17 mouse cellular contexts compared by ENCODE assay signal in the genomic region with DNA sequence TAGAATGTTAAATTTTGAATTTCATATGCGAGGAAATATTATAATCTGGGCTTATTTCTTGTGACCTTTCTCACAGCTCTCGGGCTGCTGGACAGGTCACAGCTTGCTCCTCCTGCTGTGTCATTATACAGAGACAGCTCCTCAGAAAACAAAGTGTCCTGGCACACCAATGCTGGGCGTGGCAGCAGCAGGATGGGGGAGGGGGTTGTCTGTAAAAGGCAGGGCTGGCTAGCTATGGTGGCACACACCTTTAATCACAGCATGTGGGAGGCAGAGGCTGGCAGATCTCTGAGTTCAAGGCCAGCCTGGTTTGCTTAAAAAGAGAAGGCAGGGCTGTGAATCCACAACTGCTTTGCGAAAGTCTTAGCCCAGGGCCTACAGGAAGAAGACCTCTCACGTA.
A peak's percentile ranks its signal among the peaks of the same experiment; 100 is the strongest.
DNase-seq lines count a peak whose midpoint lies in the region; ATAC-seq and TF ChIP-seq lines count a peak whose summit lies in the region.
"Had no signal": no experiment of that assay in that cellular context is flagged by ENCODE, and none has a peak within 500 bp of the region (broad histone marks: within the 10 kb centered on the region; RNA-seq: fewer than 3 reads in every experiment).

No protein-coding gene starts in this region.

- H3K27ac ChIP-seq in limb, embryonic 13.5 days: no peak overlapping the region
- H3K27ac ChIP-seq in limb, embryonic 10.5 days: no peak overlapping the region
- H3K27ac ChIP-seq in ES-Bruce4 (ENCODE audit: insufficient read depth, low read length): no peak overlapping the region
- no peak overlapping the region for H3K27ac ChIP-seq in stomach, postnatal 0 days (replicated peaks)
- H3K27ac ChIP-seq: forebrain, embryonic 10.5 days; forebrain, embryonic 13.5 days; heart, embryonic 15.5 days; hindbrain, embryonic 10.5 days; hindbrain, embryonic 13.5 days; intestine, embryonic 15.5 days had no signal

- H3K4me2 ChIP-seq in limb, embryonic 13.5 days (replicated peaks): no peak overlapping the region
- H3K4me2 ChIP-seq in stomach, postnatal 0 days (replicated peaks; ENCODE audit: low read depth): no peak overlapping the region
- H3K4me2 ChIP-seq: forebrain, embryonic 13.5 days; heart, embryonic 11.5 days; heart, embryonic 15.5 days; hindbrain, embryonic 13.5 days; intestine, embryonic 15.5 days had no signal

- TF ChIP-seq POLR2A in ES-Bruce4 (IDR thresholded peaks at IDR 0.05; ENCODE audit: insufficient read depth, low read length): no peak

- TF ChIP-seq CTCF in ES-Bruce4 (IDR thresholded peaks at IDR 0.05; ENCODE audit: low read depth, low read length): no peak
- TF ChIP-seq CTCF in stomach, postnatal 0 days (IDR thresholded peaks at IDR 0.05; ENCODE audit: low read depth): no peak

- 0 out of 2 replicates have a peak, but pooled peaks cover 8% of the 10 kb centered on the region for H3K27me3 ChIP-seq in limb, embryonic 13.5 days
- H3K27me3 ChIP-seq in limb, embryonic 10.5 days (ENCODE audit: low read depth, poor library complexity, severe bottlenecking): no peaks in the 10 kb centered on the region
- no peaks in the 10 kb centered on the region for H3K27me3 ChIP-seq in ES-Bruce4 (ENCODE audit: control insufficient read depth, insufficient read depth, low read length, poor library complexity, severe bottlenecking)
- no peaks in the 10 kb centered on the region for H3K27me3 ChIP-seq in stomach, postnatal 0 days (ENCODE audit: control insufficient read depth, insufficient read depth, low read length)
- H3K27me3 ChIP-seq: CH12.LX; heart, embryonic 15.5 days; intestine, embryonic 15.5 days had no signal

- no peaks in the 10 kb centered on the region for H3K9me3 ChIP-seq in limb, embryonic 13.5 days
- no peaks in the 10 kb centered on the region for H3K9me3 ChIP-seq in limb, embryonic 10.5 days (replicated peaks)
- no peaks in the 10 kb centered on the region for H3K9me3 ChIP-seq in ES-Bruce4 (replicated peaks; ENCODE audit: control insufficient read depth, insufficient read depth, low read length, poor library complexity, severe bottlenecking)
- no peaks in the 10 kb centered on the region for H3K9me3 ChIP-seq in stomach, postnatal 0 days (ENCODE audit: control insufficient read depth, low read length)
- H3K9me3 ChIP-seq: forebrain, embryonic 10.5 days; forebrain, embryonic 13.5 days; heart, embryonic 15.5 days; hindbrain, embryonic 10.5 days; hindbrain, embryonic 13.5 days; intestine, embryonic 15.5 days had no signal

- peaks cover 19% of the 10 kb centered on the region for H3K4me1 ChIP-seq in limb, embryonic 13.5 days
- peaks cover 9% of the 10 kb centered on the region for H3K4me1 ChIP-seq in limb, embryonic 10.5 days
- no peaks in the 10 kb centered on the region for H3K4me1 ChIP-seq in ES-Bruce4 (ENCODE audit: control insufficient read depth, insufficient read depth, low read length)
- no peaks in the 10 kb centered on the region for H3K4me1 ChIP-seq in stomach, postnatal 0 days (replicated peaks; ENCODE audit: control insufficient read depth, insufficient read depth)
- H3K4me1 ChIP-seq: intestine, embryonic 15.5 days had no signal

- H3K36me3 ChIP-seq in limb, embryonic 13.5 days: no peaks in the 10 kb centered on the region; the same call in 1 of the 2 replicates
- H3K36me3 ChIP-seq in limb, embryonic 10.5 days: no peaks in the 10 kb centered on the region
- H3K36me3 ChIP-seq in ES-Bruce4 (ENCODE audit: control insufficient read depth, insufficient read depth, low read length, poor library complexity, severe bottlenecking): no peaks in the 10 kb centered on the region
- H3K36me3 ChIP-seq in stomach, postnatal 0 days (ENCODE audit: control insufficient read depth, insufficient read depth, low read length): no peaks in the 10 kb centered on the region
- H3K36me3 ChIP-seq: forebrain, embryonic 10.5 days; hindbrain, embryonic 10.5 days; hindbrain, embryonic 13.5 days had no signal

- no peak for ATAC-seq in limb, embryonic 13.5 days (ENCODE audit: low FRiP score, low read depth)
- ATAC-seq in stomach, postnatal 0 days (ENCODE audit: low FRiP score, low TSS enrichment): no peak
- ATAC-seq: intestine, embryonic 15.5 days had no signal

- peak overlapping the region; percentile 25; the same call in 1 of the 2 replicates for H3K9ac ChIP-seq in limb, embryonic 13.5 days
- no peak overlapping the region for H3K9ac ChIP-seq in ES-Bruce4 (ENCODE audit: low read depth, poor library complexity, severe bottlenecking)
- H3K9ac ChIP-seq in stomach, postnatal 0 days (ENCODE audit: low read length): no peak overlapping the region
- H3K9ac ChIP-seq: forebrain, embryonic 13.5 days; heart, embryonic 15.5 days; intestine, embryonic 15.5 days had no signal

- H3K4me3 ChIP-seq in limb, embryonic 13.5 days: no peak overlapping the region
- no peak overlapping the region for H3K4me3 ChIP-seq in limb, embryonic 10.5 days
- H3K4me3 ChIP-seq in ES-Bruce4 (ENCODE audit: low read depth, low read length): no peak overlapping the region
- no peak overlapping the region for H3K4me3 ChIP-seq in stomach, postnatal 0 days (ENCODE audit: low read depth, low read length)
- H3K4me3 ChIP-seq: forebrain, embryonic 10.5 days; forebrain, embryonic 13.5 days; heart, embryonic 15.5 days; hindbrain, embryonic 10.5 days; hindbrain, embryonic 13.5 days; intestine, embryonic 15.5 days had no signal

- peak; percentile 70 for TF ChIP-seq EP300 in ES-Bruce4 (IDR thresholded peaks at IDR 0.05; ENCODE audit: insufficient read depth, low read depth, low read length)
- no peak for TF ChIP-seq EP300 in stomach, postnatal 0 days (optimal IDR thresholded peaks at IDR 0.05)

- WGBS in limb, embryonic 13.5 days: 71% methylated on average over 5 of the region's 5 CpGs
- 61% methylated on average over 5 of the region's 5 CpGs for WGBS in limb, embryonic 10.5 days
- 69% methylated on average over 5 of the region's 5 CpGs for WGBS in stomach, postnatal 0 days

- DNase-seq in limb, embryonic 10.5 days (ENCODE audit: low spot score): no peak
- peak; percentile 90 for DNase-seq in R1 (ENCODE audit: low read depth, low spot score)
- DNase-seq in c-Kit-positive CD71-positive TER-119-positive erythroid progenitor cells, embryonic 14.5 days (ENCODE audit: low spot score): no peak
- DNase-seq in lung, postnatal 36 days: no peak
- no peak for DNase-seq in stomach, postnatal 0 days (ENCODE audit: low spot score)
- DNase-seq: B cell, adult 2 months; gastrocnemius, postnatal 36 days had no signal
